9 mouse cellular contexts compared by ENCODE assay signal in the genomic region with DNA sequence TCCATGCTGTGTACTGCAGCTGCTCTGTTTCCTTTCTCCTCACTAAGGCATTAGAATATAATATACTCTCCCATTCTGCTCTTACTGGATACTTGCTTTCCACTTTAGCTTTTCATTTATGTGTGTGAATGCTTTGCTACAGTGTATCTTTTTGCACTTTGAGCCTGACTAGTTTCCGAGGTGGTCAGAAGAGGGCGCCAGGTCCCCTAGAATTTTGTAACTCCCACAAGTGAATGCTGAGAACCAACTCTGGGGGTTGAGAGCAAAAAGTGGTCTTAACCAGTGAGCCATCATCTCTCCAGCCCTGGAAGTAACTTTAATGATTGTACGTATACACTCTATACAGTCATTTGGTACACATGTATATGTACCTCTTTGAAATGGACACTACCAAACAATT. TPM values are rescaled to one million over a fixed set of nuclear protein-coding genes. Genes with fewer than 3 reads are reported as not detected.
A peak's percentile ranks its signal among the peaks of the same experiment; 100 is the strongest.
DNase-seq lines count a peak whose midpoint lies in the region; ATAC-seq and TF ChIP-seq lines count a peak whose summit lies in the region.
"Had no signal": no experiment of that assay in that cellular context is flagged by ENCODE, and none has a peak within 500 bp of the region (broad histone marks: within the 10 kb centered on the region; RNA-seq: fewer than 3 reads in every experiment).

No protein-coding gene starts in this region.

- peak overlapping the region; percentile 89 for H3K4me2 ChIP-seq in heart, embryonic 15.5 days
- peak overlapping the region; percentile 99 for H3K4me2 ChIP-seq in midbrain, embryonic 13.5 days (replicated peaks)

- H3K4me1 ChIP-seq in heart, embryonic 15.5 days (replicated peaks): peaks cover 3% of the 10 kb centered on the region; the same call in 1 of the 2 replicates
- H3K4me1 ChIP-seq in midbrain, embryonic 13.5 days (replicated peaks): peaks cover 16% of the 10 kb centered on the region
- peaks cover 2% of the 10 kb centered on the region; the same call in 1 of the 2 replicates for H3K4me1 ChIP-seq in lung, adult 2 months (ENCODE audit: control insufficient read depth, insufficient read depth, low read length)

- H3K4me3 ChIP-seq in heart, embryonic 15.5 days: peak overlapping the region; percentile 57; the same call in 1 of the 2 replicates
- peak overlapping the region; percentile 63 for H3K4me3 ChIP-seq in midbrain, embryonic 13.5 days (replicated peaks)
- H3K4me3 ChIP-seq in lung, adult 2 months (replicated peaks; ENCODE audit: extremely low read depth, low read depth, low read length): no peak overlapping the region
- H3K4me3 ChIP-seq: myocyte had no signal

- peaks cover 19% of the 10 kb centered on the region for H3K27me3 ChIP-seq in heart, embryonic 15.5 days
- H3K27me3 ChIP-seq in midbrain, embryonic 13.5 days: peaks cover 16% of the 10 kb centered on the region; the same call in 1 of the 2 replicates

- H3K9me3 ChIP-seq in heart, embryonic 15.5 days (replicated peaks): no peaks in the 10 kb centered on the region
- H3K9me3 ChIP-seq in midbrain, embryonic 13.5 days: no peaks in the 10 kb centered on the region

- no peak for ATAC-seq in heart, embryonic 15.5 days (replicated peaks; ENCODE audit: insufficient number of reproducible peaks, insufficient read depth, low FRiP score, low read depth)
- ATAC-seq in midbrain, embryonic 13.5 days: no peak

- no peak overlapping the region for H3K27ac ChIP-seq in heart, embryonic 15.5 days
- H3K27ac ChIP-seq in midbrain, embryonic 13.5 days: no peak overlapping the region

- peak; percentile 48 for DNase-seq in left cerebral cortex, postnatal 4 days
- DNase-seq in left cerebral cortex, adult 11 months (ENCODE audit: low spot score): no peak
- peak; percentile 71 for DNase-seq in R1 (ENCODE audit: low read depth, low spot score)
- peak; percentile 66 to 72 for DNase-seq in cerebellum, postnatal 14 days
- no peak for DNase-seq in spleen, postnatal 36 days (ENCODE audit: low spot score in 2 of 2)
- DNase-seq in lung, adult 2 months: no peak

- no peaks in the 10 kb centered on the region for H3K36me3 ChIP-seq in heart, embryonic 15.5 days
- H3K36me3 ChIP-seq in midbrain, embryonic 13.5 days: peaks cover 14% of the 10 kb centered on the region

- TF ChIP-seq POLR2A in lung, adult 2 months (IDR thresholded peaks at IDR 0.05; ENCODE audit: borderline replicate concordance, extremely low read depth, low read depth, low read length): no peak

- intact Hi-C loops in left cerebral cortex, postnatal 4 days (cut with DNase I): no loop called here

- no peak for TF ChIP-seq CTCF in lung, adult 2 months (IDR thresholded peaks at IDR 0.05; ENCODE audit: insufficient read depth, low read length)

- 38% methylated on average over 3 of the region's 3 CpGs for WGBS in heart, embryonic 15.5 days
- 30% methylated on average over 3 of the region's 3 CpGs for WGBS in midbrain, embryonic 13.5 days
- 38% methylated on average over 3 of the region's 3 CpGs for WGBS in lung, adult 2 months

- H3K9ac ChIP-seq in heart, embryonic 15.5 days: no peak overlapping the region
- no peak overlapping the region for H3K9ac ChIP-seq in midbrain, embryonic 13.5 days (replicated peaks)

RNA-seq across cellular contexts. Expression of a gene that starts 1.6 kb away (rescaled TPM):
- 100 to 1,000 TPM; 140 to 147 TPM for total RNA-seq in left cerebral cortex, postnatal 4 days (2021)
- polyA plus RNA-seq in heart, embryonic 15.5 days (2015; fragmentation: Nextera tagmentation; extraction: Ambion mirVana): 0.53 and 0.67 TPM in 2 replicates
- polyA plus RNA-seq in midbrain, embryonic 13.5 days (2015; fragmentation: Nextera tagmentation; extraction: Ambion mirVana): 12.5 and 14.1 TPM in 2 replicates
- 0.20 and 0.21 TPM in 2 replicates for polyA plus RNA-seq in lung, adult 2 months (2012; rRNA removed)
- polyA plus RNA-seq: myocyte had no signal

Comparison
In these comparisons a context has a peak if more than half of its experiments do, and no peak if none do; other contexts are left out.
1. DNase-seq: peak in left cerebral cortex, postnatal 4 days (single experiment), R1 (single experiment) and cerebellum, postnatal 14 days (2 of 2); none in left cerebral cortex, adult 11 months (single experiment), spleen, postnatal 36 days (0 of 2) and lung, adult 2 months (single experiment).